28 mouse cellular contexts compared by ENCODE assay signal in the genomic region with DNA sequence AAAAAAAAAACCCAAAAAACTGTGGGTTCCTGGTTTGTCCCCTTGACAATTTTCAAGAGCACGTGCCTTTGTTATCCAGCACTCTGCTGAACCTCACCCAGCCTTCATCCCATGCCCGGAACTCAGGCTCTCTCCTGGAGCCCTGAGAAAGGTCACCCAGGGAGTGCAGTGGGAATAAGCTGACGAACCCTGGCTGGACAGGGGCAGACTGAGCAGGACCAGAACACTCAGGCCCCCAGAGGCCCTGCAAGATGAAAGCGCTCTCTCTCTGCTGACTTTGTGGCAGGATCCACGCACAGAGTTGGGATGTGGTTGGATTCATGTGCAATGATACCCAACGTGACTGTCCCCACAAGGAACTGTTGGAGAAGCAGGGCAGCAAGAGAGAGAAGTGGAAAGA.
"Had no signal": no experiment of that assay in that cellular context is flagged by ENCODE, and none has a peak within 500 bp of the region (broad histone marks: within the 10 kb centered on the region; RNA-seq: fewer than 3 reads in every experiment).

No protein-coding gene starts in this region.

- H3K36me3 ChIP-seq: embryonic facial prominence, embryonic 10.5 days; embryonic facial prominence, embryonic 12.5 days; embryonic facial prominence, embryonic 13.5 days; embryonic facial prominence, embryonic 15.5 days; forebrain, embryonic 10.5 days; forebrain, embryonic 12.5 days; forebrain, embryonic 15.5 days had no signal

- H3K4me1 ChIP-seq: embryonic facial prominence, embryonic 12.5 days; embryonic facial prominence, embryonic 15.5 days; forebrain, embryonic 12.5 days; forebrain, embryonic 15.5 days had no signal

- H3K4me2 ChIP-seq: embryonic facial prominence, embryonic 12.5 days; embryonic facial prominence, embryonic 13.5 days; embryonic facial prominence, embryonic 15.5 days; forebrain, embryonic 12.5 days; forebrain, embryonic 13.5 days; forebrain, embryonic 15.5 days had no signal

- H3K27me3 ChIP-seq: embryonic facial prominence, embryonic 12.5 days; embryonic facial prominence, embryonic 13.5 days; embryonic facial prominence, embryonic 15.5 days; forebrain, embryonic 12.5 days; forebrain, embryonic 13.5 days; forebrain, embryonic 15.5 days had no signal

- DNase-seq: cerebellum, adult 2 months; cerebellum, adult 8-10 months; cerebellum, adult 9-10 months; cerebellum, adult 9-11 months; cerebellum, postnatal 10 days; cerebellum, postnatal 14 days; cerebellum, postnatal 25 days; cerebellum, postnatal 36 days; embryo, embryonic 11 days; forebrain, postnatal 0 days; gastrocnemius, adult 2 months; gastrocnemius, postnatal 10 days; gastrocnemius, postnatal 14 days; gastrocnemius, postnatal 25 days; gastrocnemius, postnatal 36 days; heart, adult 18-20 months; heart, adult 2 months had no signal

- H3K4me3 ChIP-seq: embryonic facial prominence, embryonic 10.5 days; embryonic facial prominence, embryonic 12.5 days; embryonic facial prominence, embryonic 13.5 days; embryonic facial prominence, embryonic 15.5 days; erythroblast, embryonic 14.5 days; forebrain, embryonic 10.5 days; forebrain, embryonic 12.5 days; forebrain, embryonic 13.5 days; forebrain, embryonic 15.5 days; gastrocnemius, adult 2 months; heart, adult 2 months had no signal

- H3K9ac ChIP-seq: embryonic facial prominence, embryonic 12.5 days; embryonic facial prominence, embryonic 13.5 days; embryonic facial prominence, embryonic 15.5 days; forebrain, embryonic 12.5 days; forebrain, embryonic 13.5 days; forebrain, embryonic 15.5 days; forebrain, postnatal 0 days had no signal

- ATAC-seq: forebrain, embryonic 13.5 days; forebrain, embryonic 14.5 days; forebrain, embryonic 15.5 days; forebrain, embryonic 16.5 days; forebrain, postnatal 0 days had no signal

- H3K27ac ChIP-seq: embryonic facial prominence, embryonic 10.5 days; embryonic facial prominence, embryonic 12.5 days; embryonic facial prominence, embryonic 13.5 days; embryonic facial prominence, embryonic 15.5 days; forebrain, embryonic 10.5 days; forebrain, embryonic 12.5 days; forebrain, embryonic 13.5 days; forebrain, embryonic 15.5 days; gastrocnemius, adult 2 months; heart, adult 2 months had no signal

- H3K9me3 ChIP-seq: embryonic facial prominence, embryonic 10.5 days; embryonic facial prominence, embryonic 12.5 days; embryonic facial prominence, embryonic 13.5 days; embryonic facial prominence, embryonic 15.5 days; forebrain, embryonic 10.5 days; forebrain, embryonic 12.5 days; forebrain, embryonic 13.5 days; forebrain, embryonic 15.5 days had no signal
